Mouse (Mus musculus): ENCODE results near the gene Agl. TPM values are rescaled to one million over a fixed set of nuclear protein-coding genes. Genes with fewer than 3 reads are reported as not detected.

The Agl gene
- polyA plus RNA-seq (2016; fragmentation: Nextera tagmentation; extraction: Ambion mirVana): 50.3 and 52.7 TPM in 2 replicates

DNA sequence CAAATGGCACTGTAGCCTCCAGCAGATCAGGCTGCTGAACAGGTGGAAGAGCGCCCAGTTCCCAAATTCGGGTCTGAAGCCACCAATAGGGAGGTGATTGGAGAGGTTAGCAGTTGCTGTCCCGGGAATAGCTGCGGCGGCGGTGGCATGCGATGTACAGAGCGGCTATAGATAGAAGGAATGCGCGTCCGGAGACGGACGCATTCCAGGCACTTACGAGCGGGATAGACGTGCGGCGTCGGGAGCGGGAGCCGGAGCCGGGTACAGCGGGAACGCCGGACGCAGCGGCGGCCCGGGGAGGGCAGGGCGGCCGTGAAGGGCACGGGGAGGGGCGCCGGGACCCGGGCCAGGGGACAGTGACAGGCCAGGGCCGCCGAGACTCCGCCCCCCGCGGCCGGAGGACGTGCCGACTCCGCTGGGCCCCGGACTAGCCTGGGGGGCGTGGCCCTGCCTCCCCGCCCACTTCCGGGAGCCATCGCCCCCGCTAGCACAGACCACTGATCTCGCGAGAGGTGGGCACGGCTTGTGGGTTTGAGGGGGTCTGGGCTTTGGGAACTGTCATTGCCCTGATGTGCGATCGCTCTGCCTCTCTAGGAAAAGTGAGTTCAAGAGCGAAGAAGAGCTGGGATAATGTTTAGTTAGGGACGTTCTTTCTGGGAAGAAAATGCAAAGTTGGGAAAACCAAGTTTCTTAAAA is at the start of gene Agl:
Gene Agl, minus strand, starts transcription at position 356 of the 696 bp plus-strand sequence.
- WGBS: under 1% methylated on average over 49 of the region's 57 CpGs
- Histone ChIP-seq H3K27me3 (replicated peaks) (no peaks in the 10 kb centered on the region), H3K4me2 (peak within 1 kb of the TSS; percentile 88), H3K9ac (peak within 1 kb of the TSS; percentile 77), H3K36me3 (peaks cover 7% of the 10 kb centered on the region), H3K9me3 (replicated peaks) (no peaks in the 10 kb centered on the region), H3K27ac (ENCODE audit: poor library complexity, severe bottlenecking) (peak within 1 kb of the TSS; percentile 95), H3K4me3 (peak within 1 kb of the TSS; percentile 65), H3K4me1 (replicated peaks) (peaks cover 21% of the 10 kb centered on the region)
- peak; percentile 99 for ATAC-seq (ENCODE audit: insufficient number of reproducible peaks, low FRiP score)

DNA sequence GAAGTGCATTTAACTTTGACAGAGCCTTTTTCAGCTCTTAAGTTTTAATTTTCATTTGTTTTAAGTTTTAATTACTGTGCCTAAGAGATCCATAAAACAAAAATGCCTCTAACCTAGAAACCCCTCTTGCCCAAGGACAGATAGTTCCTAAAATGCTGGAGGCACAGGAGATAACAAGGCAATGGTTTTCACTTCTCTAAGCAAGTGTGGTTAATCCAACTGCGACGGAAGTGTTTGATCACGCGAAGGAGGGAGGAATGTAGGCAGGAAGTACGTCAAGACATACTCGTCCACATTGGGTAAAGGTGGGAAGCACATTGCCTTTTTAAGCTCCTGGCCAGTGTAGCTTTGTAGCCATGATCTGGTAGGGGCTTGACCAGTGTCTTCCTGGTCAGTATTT is 49.6 kb upstream of the Agl start:
- H3K4me1 ChIP-seq (replicated peaks): peaks cover 3% of the 10 kb centered on the region
- H3K9me3 ChIP-seq (replicated peaks): no peaks in the 10 kb centered on the region
- no peak overlapping the region for H3K27ac ChIP-seq (ENCODE audit: poor library complexity, severe bottlenecking)
- H3K4me2 ChIP-seq: no peak overlapping the region
- no peaks in the 10 kb centered on the region for H3K27me3 ChIP-seq (replicated peaks)
- H3K9ac ChIP-seq: no peak overlapping the region
- no peak for ATAC-seq (ENCODE audit: insufficient number of reproducible peaks, low FRiP score)
- WGBS: 67% methylated on average over 6 of the region's 6 CpGs
- no peaks in the 10 kb centered on the region for H3K36me3 ChIP-seq
- no peak overlapping the region for H3K4me3 ChIP-seq

DNA sequence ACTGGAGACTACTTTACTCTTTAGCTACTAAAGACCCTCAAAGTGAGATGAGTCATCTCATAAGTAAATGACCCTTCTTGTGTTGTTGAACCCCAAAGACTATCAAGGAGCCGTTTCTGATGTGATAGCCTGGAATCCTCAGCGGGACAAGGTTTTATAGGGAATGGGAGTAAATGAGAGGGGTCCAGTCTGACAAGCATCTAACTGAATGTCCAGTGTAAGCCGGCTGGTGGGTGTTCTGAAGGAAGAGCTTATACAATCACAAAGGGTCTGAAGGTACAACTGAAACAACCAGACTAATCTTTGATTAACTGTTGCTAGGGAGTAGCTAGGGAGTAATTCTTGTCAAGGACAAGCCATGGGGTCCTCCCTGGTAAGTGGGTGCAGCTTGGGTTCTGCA is 44.5 kb upstream of the Agl start:
- Histone ChIP-seq H3K27me3 (replicated peaks) (no peaks in the 10 kb centered on the region), H3K4me1 (replicated peaks) (no peaks in the 10 kb centered on the region), H3K4me3 (no peak overlapping the region), H3K36me3 (no peaks in the 10 kb centered on the region), H3K27ac (ENCODE audit: poor library complexity, severe bottlenecking) (no peak overlapping the region), H3K9ac (no peak overlapping the region), H3K4me2 (no peak overlapping the region), H3K9me3 (replicated peaks) (no peaks in the 10 kb centered on the region)
- no peak for ATAC-seq (ENCODE audit: insufficient number of reproducible peaks, low FRiP score)
- WGBS: 88% methylated on average over 3 of the region's 3 CpGs

DNA sequence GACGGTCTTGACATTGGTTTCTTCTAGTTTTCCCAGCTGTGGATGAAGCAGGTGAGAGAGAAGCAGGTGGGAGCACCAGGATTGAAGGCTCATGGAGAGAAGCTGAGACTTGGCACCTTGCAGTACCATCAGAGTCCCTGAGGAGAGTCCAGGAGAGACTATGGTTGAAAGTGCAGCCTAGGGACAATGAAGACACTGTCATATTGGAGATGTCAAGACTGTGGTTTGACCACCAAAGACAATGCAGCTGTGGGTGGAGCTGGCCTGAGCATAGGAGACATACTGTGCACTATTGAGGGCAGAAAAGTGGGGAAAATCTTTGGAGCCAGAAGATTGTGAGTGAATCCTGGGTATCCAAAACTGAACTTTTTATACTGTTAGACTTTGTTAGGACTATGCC is 42.4 kb upstream of the Agl start:
- no peak overlapping the region for H3K4me2 ChIP-seq
- no peak overlapping the region for H3K27ac ChIP-seq (ENCODE audit: poor library complexity, severe bottlenecking)
- WGBS: 86% methylated on average over 1 of the region's 1 CpGs
- ATAC-seq (ENCODE audit: insufficient number of reproducible peaks, low FRiP score): no peak
- H3K9ac ChIP-seq: no peak overlapping the region
- H3K36me3 ChIP-seq: no peaks in the 10 kb centered on the region
- no peaks in the 10 kb centered on the region for H3K27me3 ChIP-seq (replicated peaks)
- H3K9me3 ChIP-seq (replicated peaks): no peaks in the 10 kb centered on the region
- no peaks in the 10 kb centered on the region for H3K4me1 ChIP-seq (replicated peaks)
- no peak overlapping the region for H3K4me3 ChIP-seq

DNA sequence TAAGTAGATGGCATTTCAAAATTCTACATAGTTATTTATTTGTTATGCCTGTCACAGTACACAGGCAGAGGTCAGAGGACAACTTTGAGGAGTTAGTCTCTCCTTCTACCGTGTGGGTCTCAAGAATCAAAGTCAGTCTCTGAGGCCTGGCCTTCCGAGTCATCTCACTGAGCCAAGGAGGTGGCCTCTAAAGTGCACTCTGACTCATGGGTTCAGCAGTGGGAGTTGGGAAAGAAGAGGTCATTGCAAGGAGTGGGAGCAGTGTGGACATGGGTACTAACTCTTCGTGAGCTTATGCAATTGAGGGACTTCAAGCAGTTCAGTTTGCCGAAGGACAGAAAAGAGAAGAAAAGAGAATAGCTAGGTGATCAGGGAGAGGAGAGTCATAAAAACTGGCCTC is 41.0 kb upstream of the Agl start:
- Histone ChIP-seq H3K27ac (ENCODE audit: poor library complexity, severe bottlenecking) (no peak overlapping the region), H3K4me2 (no peak overlapping the region), H3K9ac (no peak overlapping the region), H3K36me3 (no peaks in the 10 kb centered on the region), H3K27me3 (replicated peaks) (no peaks in the 10 kb centered on the region), H3K4me3 (no peak overlapping the region), H3K9me3 (replicated peaks) (no peaks in the 10 kb centered on the region), H3K4me1 (replicated peaks) (no peaks in the 10 kb centered on the region)
- WGBS: 72% methylated on average over 4 of the region's 4 CpGs
- ATAC-seq (ENCODE audit: insufficient number of reproducible peaks, low FRiP score): no peak

DNA sequence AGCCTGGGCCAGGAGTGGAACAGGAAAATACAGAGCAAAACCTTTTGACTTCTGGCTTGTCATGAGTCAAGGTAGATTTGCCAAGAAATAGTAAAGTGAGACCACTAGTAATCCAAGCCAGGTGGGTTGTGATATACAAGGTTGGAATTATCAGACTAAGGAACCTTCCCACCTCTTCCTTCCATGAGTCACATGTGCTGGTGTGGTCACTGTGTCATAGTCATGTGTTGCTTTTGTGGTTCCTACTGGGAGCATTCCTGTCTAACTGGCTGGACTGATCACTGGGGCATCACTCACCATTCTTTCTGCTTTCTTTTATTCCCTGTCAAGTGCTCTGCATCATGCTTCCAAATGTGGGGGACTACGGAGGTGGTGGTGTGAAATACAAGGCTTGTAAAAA is 40.1 kb upstream of the Agl start:
- H3K9ac ChIP-seq: no peak overlapping the region
- no peak for ATAC-seq (ENCODE audit: insufficient number of reproducible peaks, low FRiP score)
- H3K4me1 ChIP-seq (replicated peaks): no peaks in the 10 kb centered on the region
- H3K4me2 ChIP-seq: no peak overlapping the region
- H3K4me3 ChIP-seq: no peak overlapping the region
- no peaks in the 10 kb centered on the region for H3K36me3 ChIP-seq
- no peak overlapping the region for H3K27ac ChIP-seq (ENCODE audit: poor library complexity, severe bottlenecking)
- no peaks in the 10 kb centered on the region for H3K27me3 ChIP-seq (replicated peaks)
- 87% methylated on average over 1 of the region's 1 CpGs for WGBS
- no peaks in the 10 kb centered on the region for H3K9me3 ChIP-seq (replicated peaks)

DNA sequence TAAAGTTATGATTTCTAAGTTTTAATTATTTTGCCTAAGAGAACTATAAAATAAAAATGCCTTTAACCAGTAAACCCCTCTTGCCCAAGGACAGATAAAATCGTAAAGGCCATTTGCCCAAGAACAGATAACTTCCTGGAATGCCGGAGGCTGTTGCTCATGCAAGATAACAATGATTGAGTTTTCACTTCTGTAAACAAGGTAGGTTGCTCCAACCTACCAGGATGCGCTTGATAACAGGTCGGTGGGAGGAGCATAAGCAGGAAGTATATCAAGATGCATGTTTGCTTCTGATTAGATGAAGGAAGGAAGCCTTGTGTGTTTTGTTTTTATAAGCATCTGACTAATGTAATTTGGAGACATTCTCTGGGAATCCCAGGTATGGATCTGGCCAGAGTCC is 38.1 kb upstream of the Agl start:
- Histone ChIP-seq H3K4me1 (replicated peaks) (no peaks in the 10 kb centered on the region), H3K4me3 (no peak overlapping the region), H3K9ac (no peak overlapping the region), H3K36me3 (no peaks in the 10 kb centered on the region), H3K4me2 (no peak overlapping the region), H3K27ac (ENCODE audit: poor library complexity, severe bottlenecking) (no peak overlapping the region), H3K27me3 (replicated peaks) (no peaks in the 10 kb centered on the region), H3K9me3 (replicated peaks) (no peaks in the 10 kb centered on the region)
- WGBS: 30% methylated on average over 4 of the region's 4 CpGs
- no peak for ATAC-seq (ENCODE audit: insufficient number of reproducible peaks, low FRiP score)

DNA sequence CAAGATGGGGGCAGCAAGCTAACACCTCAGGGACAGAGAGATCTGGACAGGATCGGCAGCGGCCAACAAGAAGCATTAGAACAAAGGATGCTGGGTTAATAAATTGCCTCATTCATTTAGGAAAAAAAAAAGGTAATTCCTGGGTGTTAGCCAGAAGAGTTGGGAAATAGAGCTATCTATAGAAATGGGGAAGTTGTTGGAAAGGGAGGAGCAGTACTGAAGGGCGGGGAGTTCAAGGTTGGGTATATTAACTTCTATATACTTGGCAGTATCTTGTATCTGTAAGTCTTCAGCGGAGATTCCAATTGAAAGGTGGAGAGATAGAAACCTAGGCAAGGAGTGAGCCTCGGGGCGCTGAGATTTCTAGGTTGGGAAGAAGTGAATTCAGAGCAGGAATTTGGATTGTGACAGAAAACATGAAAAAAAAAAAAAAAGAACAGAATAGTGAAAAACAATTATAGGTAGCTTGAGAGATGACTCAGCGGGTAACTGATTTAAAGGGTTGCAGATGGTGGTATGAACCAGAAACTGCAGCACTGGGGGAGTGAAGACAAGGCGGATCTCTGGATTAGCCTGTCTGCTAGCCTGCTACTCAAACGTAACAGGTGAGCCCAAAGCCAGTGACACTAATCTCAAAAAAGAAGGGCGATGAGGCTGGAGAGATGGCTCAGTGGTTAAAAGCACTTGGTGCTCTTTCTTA is 37.1 kb upstream of the Agl start:
- H3K27me3 ChIP-seq (replicated peaks): no peaks in the 10 kb centered on the region
- H3K4me1 ChIP-seq (replicated peaks): no peaks in the 10 kb centered on the region
- H3K4me2 ChIP-seq: no peak overlapping the region
- ATAC-seq (ENCODE audit: insufficient number of reproducible peaks, low FRiP score): no peak
- no peak overlapping the region for H3K9ac ChIP-seq
- no peaks in the 10 kb centered on the region for H3K9me3 ChIP-seq (replicated peaks)
- no peaks in the 10 kb centered on the region for H3K36me3 ChIP-seq
- H3K4me3 ChIP-seq: no peak overlapping the region
- WGBS: 86% methylated on average over 10 of the region's 10 CpGs
- no peak overlapping the region for H3K27ac ChIP-seq (ENCODE audit: poor library complexity, severe bottlenecking)

DNA sequence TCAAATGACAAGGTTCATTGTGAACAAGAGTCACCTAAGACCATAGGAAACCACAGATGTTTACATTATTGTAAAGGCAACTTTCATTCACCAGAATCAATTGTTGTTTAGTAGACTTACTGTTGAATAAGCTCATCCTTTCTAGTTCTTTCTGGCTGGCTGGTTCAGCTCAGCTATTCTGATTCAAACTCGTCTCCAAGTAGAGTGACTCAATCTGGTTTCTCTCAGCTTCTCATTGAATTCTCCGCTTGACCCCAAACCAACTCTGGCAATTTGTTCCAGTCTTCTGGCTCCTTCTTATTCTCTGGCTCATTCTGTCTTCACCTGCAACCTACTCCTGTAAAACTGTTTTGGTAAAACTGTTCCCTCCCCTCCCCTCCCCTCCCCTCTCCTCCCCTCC is 33.3 kb upstream of the Agl start:
- H3K4me1 ChIP-seq (replicated peaks): no peaks in the 10 kb centered on the region
- H3K36me3 ChIP-seq: no peaks in the 10 kb centered on the region
- no peak overlapping the region for H3K27ac ChIP-seq (ENCODE audit: poor library complexity, severe bottlenecking)
- 90% methylated on average over 2 of the region's 2 CpGs for WGBS
- no peak overlapping the region for H3K9ac ChIP-seq
- no peak overlapping the region for H3K4me3 ChIP-seq
- no peaks in the 10 kb centered on the region for H3K27me3 ChIP-seq (replicated peaks)
- no peaks in the 10 kb centered on the region for H3K9me3 ChIP-seq (replicated peaks)
- no peak overlapping the region for H3K4me2 ChIP-seq
- no peak for ATAC-seq (ENCODE audit: insufficient number of reproducible peaks, low FRiP score)

DNA sequence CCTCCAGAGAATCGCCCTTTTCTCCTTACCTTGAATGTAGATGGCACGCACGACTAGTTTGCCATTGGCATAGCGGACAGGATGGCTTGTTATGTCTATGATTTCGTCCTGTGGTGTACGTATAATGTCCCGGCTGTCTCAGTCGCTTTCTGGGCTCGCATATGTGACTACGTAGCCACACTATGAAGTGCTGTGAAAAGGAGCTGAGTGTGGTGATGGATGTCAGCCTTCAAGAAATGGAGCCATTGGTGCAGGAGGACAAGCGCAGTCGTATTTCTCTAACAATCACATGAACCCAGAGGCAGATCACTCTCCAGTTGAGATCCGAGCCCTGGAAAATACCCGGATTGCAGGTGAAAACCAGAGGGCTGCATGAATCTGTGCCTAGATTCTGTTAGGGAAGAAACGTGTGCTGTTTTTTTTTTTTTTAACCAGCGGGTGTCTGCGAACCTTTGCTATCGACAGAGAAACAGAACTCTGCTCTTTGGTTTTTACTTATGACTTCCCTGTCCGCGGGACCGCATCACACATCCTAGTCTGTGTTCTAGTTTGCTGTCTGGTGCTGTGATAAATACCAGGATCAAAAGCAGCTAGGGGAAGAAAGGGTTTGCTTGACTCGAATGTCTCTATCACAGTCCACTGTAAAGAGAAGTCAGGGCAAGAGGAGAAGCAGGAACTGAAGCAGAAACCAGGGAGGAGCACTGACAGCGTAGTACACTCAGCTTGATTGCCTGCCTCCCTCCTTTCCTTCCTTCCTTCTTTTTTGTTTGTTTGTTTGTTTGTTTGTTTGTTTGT is 28.9 kb upstream of the Agl start:
- Histone ChIP-seq H3K4me1 (replicated peaks) (peaks cover 3% of the 10 kb centered on the region; the same call in 1 of the 2 replicates), H3K9ac (no peak overlapping the region), H3K4me3 (no peak overlapping the region), H3K4me2 (no peak overlapping the region), H3K9me3 (replicated peaks) (no peaks in the 10 kb centered on the region), H3K27ac (ENCODE audit: poor library complexity, severe bottlenecking) (no peak overlapping the region), H3K36me3 (no peaks in the 10 kb centered on the region), H3K27me3 (replicated peaks) (no peaks in the 10 kb centered on the region)
- WGBS: 77% methylated on average over 23 of the region's 23 CpGs
- ATAC-seq (ENCODE audit: insufficient number of reproducible peaks, low FRiP score): no peak
